Mouse (Mus musculus): ENCODE results near the gene Dmac2. TPM values are rescaled to one million over a fixed set of nuclear protein-coding genes. Genes with fewer than 3 reads are reported as not detected.
"Not testable (repeated sequence)": the region's sequence is repeated elsewhere in the genome, so short reads cannot be mapped to it uniquely, and the experiment has no call there.

Dmac2 gene
- 36.4 and 36.8 TPM in 2 replicates for polyA plus RNA-seq (2015; fragmentation: Nextera tagmentation; extraction: Ambion mirVana)

DNA sequence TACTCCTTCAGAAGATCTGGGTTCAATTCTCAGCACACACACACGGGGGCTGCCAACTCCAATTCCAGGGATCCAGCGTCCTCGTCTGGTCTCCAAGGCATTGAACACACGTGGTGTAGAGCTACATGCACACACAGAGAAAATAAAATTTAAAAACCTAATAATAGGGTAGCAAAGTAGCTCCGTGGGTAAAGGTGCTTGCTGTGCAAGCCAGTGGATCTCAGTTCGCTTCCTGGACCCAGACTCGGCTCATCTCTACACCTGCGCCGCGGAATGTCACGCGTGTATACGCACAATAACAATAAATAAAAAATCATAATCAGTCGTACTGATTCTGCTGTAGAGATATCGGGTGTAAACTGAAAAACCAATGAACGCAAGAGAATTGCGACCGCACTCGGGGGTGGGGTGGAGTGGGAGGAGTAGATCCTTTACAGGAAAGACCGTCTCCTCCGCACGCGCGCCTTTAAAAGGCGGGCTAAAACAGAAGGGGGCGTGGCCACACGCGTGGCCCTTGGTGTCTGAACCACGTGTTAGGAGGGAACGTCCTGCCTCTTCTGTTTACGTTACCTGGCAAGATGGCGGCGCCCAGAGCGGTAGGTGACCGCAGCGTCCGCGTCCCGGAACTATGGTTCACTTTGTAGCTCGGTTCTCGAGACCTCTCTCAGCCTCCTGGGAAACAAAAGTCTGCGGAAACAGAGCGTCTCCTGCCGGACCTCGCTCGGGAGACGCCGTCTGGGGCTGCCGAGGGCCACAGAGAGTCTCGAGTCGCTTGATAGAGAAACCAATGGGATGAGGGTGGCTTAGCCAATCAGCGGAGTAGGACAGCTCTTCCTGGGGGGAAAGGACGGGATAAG, at the start of gene Dmac2:
Gene Dmac2 (plus strand): TSS at position 550 of the 857 bp plus-strand sequence.
- peak within 1 kb of the TSS; percentile 78 for H3K4me2 ChIP-seq (ENCODE audit: low read depth, low read length)
- H3K9ac ChIP-seq (ENCODE audit: low read length) = peak within 1 kb of the TSS; percentile 78
- no peaks in the 10 kb centered on the region for H3K27me3 ChIP-seq (ENCODE audit: control insufficient read depth, insufficient read depth, low read length)
- peak within 1 kb of the TSS; percentile 58; the same call in 1 of the 2 replicates for H3K27ac ChIP-seq (ENCODE audit: low read length)
- under 1% methylated on average over 53 of the region's 53 CpGs for WGBS
- no peaks in the 10 kb centered on the region for H3K36me3 ChIP-seq (ENCODE audit: control insufficient read depth, insufficient read depth, low read length)
- peak; percentile 94 for ATAC-seq (ENCODE audit: insufficient read depth, low FRiP score)
- H3K4me3 ChIP-seq (replicated peaks; ENCODE audit: low read length) = peak within 1 kb of the TSS; percentile 80
- H3K9me3 ChIP-seq (replicated peaks; ENCODE audit: control insufficient read depth, low read length) = no peaks in the 10 kb centered on the region
- no peaks in the 10 kb centered on the region for H3K4me1 ChIP-seq (ENCODE audit: control insufficient read depth, insufficient read depth, low read length)

- not testable (repeated sequence) for H3K4me2 ChIP-seq (ENCODE audit: low read depth, low read length); H3K36me3 ChIP-seq (ENCODE audit: control insufficient read depth, insufficient read depth, low read length); ATAC-seq (ENCODE audit: insufficient read depth, low FRiP score); H3K4me3 ChIP-seq (replicated peaks; ENCODE audit: low read length); H3K4me1 ChIP-seq (ENCODE audit: control insufficient read depth, insufficient read depth, low read length); H3K27ac ChIP-seq (ENCODE audit: low read length); H3K27me3 ChIP-seq (ENCODE audit: control insufficient read depth, insufficient read depth, low read length); H3K9ac ChIP-seq (ENCODE audit: low read length); H3K9me3 ChIP-seq (replicated peaks; ENCODE audit: control insufficient read depth, low read length)
- 73% methylated on average over 5 of the region's 5 CpGs for WGBS
Measured at GRCm38 (mm10) chr7:25573806-25574205, 45.4 kb upstream of the Dmac2 start.

DNA sequence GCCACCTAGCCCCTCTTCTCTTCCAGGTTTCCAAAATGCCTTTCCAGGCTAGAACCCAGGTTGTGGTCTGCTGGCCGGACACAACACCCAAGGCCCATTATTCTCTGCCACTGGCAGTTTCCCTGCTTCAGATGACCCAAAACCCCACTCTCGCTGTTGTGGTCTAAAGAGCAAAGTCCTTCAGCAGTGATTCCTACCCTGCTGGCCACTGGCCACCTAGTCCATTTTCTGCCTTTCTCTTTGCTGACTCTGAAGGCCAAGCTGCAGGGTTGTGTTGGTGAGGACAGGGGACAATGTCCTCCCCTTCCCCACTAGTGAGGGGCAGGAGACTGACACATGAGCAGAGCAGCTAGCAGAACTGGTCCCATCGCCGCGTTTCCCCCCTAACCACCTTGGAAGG, 44.1 kb upstream of the Dmac2 start:
- Histone ChIP-seq H3K27me3 (ENCODE audit: control insufficient read depth, insufficient read depth, low read length) (no peaks in the 10 kb centered on the region), H3K4me1 (ENCODE audit: control insufficient read depth, insufficient read depth, low read length) (peaks cover 4% of the 10 kb centered on the region), H3K4me2 (ENCODE audit: low read depth, low read length) (no peak overlapping the region), H3K36me3 (ENCODE audit: control insufficient read depth, insufficient read depth, low read length) (no peaks in the 10 kb centered on the region), H3K9me3 (replicated peaks; ENCODE audit: control insufficient read depth, low read length) (no peaks in the 10 kb centered on the region), H3K9ac (ENCODE audit: low read length) (no peak overlapping the region; the same call in 1 of the 2 replicates), H3K4me3 (replicated peaks; ENCODE audit: low read length) (no peak overlapping the region), H3K27ac (ENCODE audit: low read length) (peak overlapping the region; percentile 83)
- 78% methylated on average over 5 of the region's 5 CpGs for WGBS
- no peak for ATAC-seq (ENCODE audit: insufficient read depth, low FRiP score)

DNA sequence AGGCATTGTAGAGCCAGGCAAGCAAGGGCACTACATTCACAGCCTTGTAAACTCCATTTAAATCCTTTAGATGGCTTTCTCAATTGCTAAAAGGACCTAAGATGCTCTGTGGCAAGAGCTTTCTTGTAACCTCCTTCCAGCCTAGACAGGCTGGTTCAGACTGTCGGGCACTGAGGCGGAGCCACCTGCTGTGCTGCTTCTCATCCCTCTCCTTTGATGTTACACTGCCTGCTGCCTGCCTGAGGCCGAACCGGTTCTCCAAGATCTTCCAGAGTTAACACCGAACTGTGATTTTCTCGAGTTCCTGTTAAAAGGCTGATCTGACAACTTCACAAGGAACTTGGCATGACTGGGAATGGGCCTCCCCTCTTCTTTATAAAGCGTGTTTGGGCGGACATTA, 43.3 kb upstream of the Dmac2 start:
- Histone ChIP-seq H3K9me3 (replicated peaks; ENCODE audit: control insufficient read depth, low read length) (no peaks in the 10 kb centered on the region), H3K9ac (ENCODE audit: low read length) (no peak overlapping the region), H3K36me3 (ENCODE audit: control insufficient read depth, insufficient read depth, low read length) (no peaks in the 10 kb centered on the region), H3K27ac (ENCODE audit: low read length) (peak overlapping the region; percentile 83), H3K4me2 (ENCODE audit: low read depth, low read length) (no peak overlapping the region), H3K4me1 (ENCODE audit: control insufficient read depth, insufficient read depth, low read length) (peaks cover 4% of the 10 kb centered on the region), H3K4me3 (replicated peaks; ENCODE audit: low read length) (no peak overlapping the region), H3K27me3 (ENCODE audit: control insufficient read depth, insufficient read depth, low read length) (no peaks in the 10 kb centered on the region)
- 15% methylated on average over 8 of the region's 8 CpGs for WGBS
- ATAC-seq (ENCODE audit: insufficient read depth, low FRiP score) = peak; percentile 85

GRCm38 (mm10) chr7:25576308-25576707, 42.9 kb upstream of the Dmac2 start:
- not testable (repeated sequence) for H3K4me3 ChIP-seq (replicated peaks; ENCODE audit: low read length); H3K4me1 ChIP-seq (ENCODE audit: control insufficient read depth, insufficient read depth, low read length); H3K9me3 ChIP-seq (replicated peaks; ENCODE audit: control insufficient read depth, low read length); H3K4me2 ChIP-seq (ENCODE audit: low read depth, low read length); H3K27me3 ChIP-seq (ENCODE audit: control insufficient read depth, insufficient read depth, low read length); H3K36me3 ChIP-seq (ENCODE audit: control insufficient read depth, insufficient read depth, low read length); H3K9ac ChIP-seq (ENCODE audit: low read length)
- 31% methylated on average over 6 of the region's 6 CpGs for WGBS
- peak; percentile 83 for ATAC-seq (ENCODE audit: insufficient read depth, low FRiP score)
- H3K27ac ChIP-seq (ENCODE audit: low read length) = peak overlapping the region; percentile 83

- peak; percentile 83 for ATAC-seq (ENCODE audit: insufficient read depth, low FRiP score)
- H3K36me3 ChIP-seq (ENCODE audit: control insufficient read depth, insufficient read depth, low read length); H3K4me3 ChIP-seq (replicated peaks; ENCODE audit: low read length); H3K4me1 ChIP-seq (ENCODE audit: control insufficient read depth, insufficient read depth, low read length); H3K9ac ChIP-seq (ENCODE audit: low read length); H3K9me3 ChIP-seq (replicated peaks; ENCODE audit: control insufficient read depth, low read length); H3K4me2 ChIP-seq (ENCODE audit: low read depth, low read length); H3K27me3 ChIP-seq (ENCODE audit: control insufficient read depth, insufficient read depth, low read length): not testable (repeated sequence)
- peak overlapping the region; percentile 83 for H3K27ac ChIP-seq (ENCODE audit: low read length)
- WGBS = 73% methylated on average over 12 of the region's 14 CpGs
Measured at GRCm38 (mm10) chr7:25576793-25577437, 42.3 kb upstream of the Dmac2 start.

GRCm38 (mm10) chr7:25579441-25579840, 39.8 kb upstream of the Dmac2 start:
- no peak for ATAC-seq (ENCODE audit: insufficient read depth, low FRiP score)
- Histone ChIP-seq H3K27ac (ENCODE audit: low read length) (no peak overlapping the region), H3K4me3 (replicated peaks; ENCODE audit: low read length) (no peak overlapping the region), H3K4me1 (ENCODE audit: control insufficient read depth, insufficient read depth, low read length) (peaks cover 4% of the 10 kb centered on the region), H3K27me3 (ENCODE audit: control insufficient read depth, insufficient read depth, low read length) (no peaks in the 10 kb centered on the region), H3K9me3 (replicated peaks; ENCODE audit: control insufficient read depth, low read length) (no peaks in the 10 kb centered on the region), H3K9ac (ENCODE audit: low read length) (no peak overlapping the region), H3K4me2 (ENCODE audit: low read depth, low read length) (no peak overlapping the region), H3K36me3 (ENCODE audit: control insufficient read depth, insufficient read depth, low read length) (no peaks in the 10 kb centered on the region)
- 76% methylated on average over 10 of the region's 10 CpGs for WGBS

DNA sequence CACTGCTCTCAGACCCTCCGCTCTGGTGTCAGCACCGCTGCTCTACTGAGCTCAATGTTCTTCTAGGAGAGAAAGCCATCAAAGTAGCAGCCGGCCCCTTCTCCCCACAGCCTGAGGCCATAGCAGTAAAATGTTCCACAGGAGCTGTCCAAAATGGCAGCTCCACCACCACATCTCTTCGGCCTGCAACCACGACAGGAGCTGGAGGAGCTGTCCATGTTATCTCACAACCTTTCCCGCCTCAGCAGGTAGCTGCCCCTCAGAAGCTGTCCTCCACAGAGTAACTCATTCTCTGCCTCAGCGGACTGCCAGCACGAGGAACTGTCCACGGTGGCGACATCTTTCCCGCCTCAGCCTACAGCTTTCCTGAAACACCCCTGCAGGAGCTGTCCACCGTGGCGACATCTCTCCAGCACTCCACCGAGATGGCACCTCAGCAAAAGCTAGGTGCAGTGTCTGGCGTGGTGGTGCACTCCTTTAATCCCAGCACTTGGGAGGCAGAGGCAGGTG, 36.9 kb upstream of the Dmac2 start:
- Histone ChIP-seq H3K4me2 (ENCODE audit: low read depth, low read length) (no peak overlapping the region), H3K36me3 (ENCODE audit: control insufficient read depth, insufficient read depth, low read length) (no peaks in the 10 kb centered on the region), H3K9me3 (replicated peaks; ENCODE audit: control insufficient read depth, low read length) (no peaks in the 10 kb centered on the region), H3K27me3 (ENCODE audit: control insufficient read depth, insufficient read depth, low read length) (no peaks in the 10 kb centered on the region), H3K27ac (ENCODE audit: low read length) (no peak overlapping the region), H3K4me1 (ENCODE audit: control insufficient read depth, insufficient read depth, low read length) (no peaks in the 10 kb centered on the region), H3K4me3 (replicated peaks; ENCODE audit: low read length) (no peak overlapping the region), H3K9ac (ENCODE audit: low read length) (no peak overlapping the region)
- WGBS = 86% methylated on average over 15 of the region's 15 CpGs
- ATAC-seq (ENCODE audit: insufficient read depth, low FRiP score) = no peak

DNA sequence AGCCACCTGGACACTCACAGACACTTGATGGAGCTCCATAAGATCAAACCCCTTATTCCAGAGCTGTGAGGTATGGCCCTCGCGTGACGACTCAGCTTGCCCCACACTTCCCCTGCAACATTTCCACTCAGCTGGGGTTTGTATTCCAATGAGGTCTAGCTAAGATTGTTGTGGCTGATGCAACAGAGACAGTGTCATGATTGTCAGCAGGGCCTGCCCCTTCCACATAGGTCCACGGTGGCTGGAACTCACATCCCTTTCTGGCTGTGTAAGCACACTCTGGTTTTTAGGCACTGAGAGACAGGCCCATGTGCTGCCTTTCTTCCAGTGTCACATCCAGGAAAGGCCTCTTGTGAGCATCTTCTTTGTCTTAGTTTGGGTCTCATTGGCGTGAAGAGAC, 34.6 kb upstream of the Dmac2 start:
- H3K9me3 ChIP-seq (replicated peaks; ENCODE audit: control insufficient read depth, low read length) = no peaks in the 10 kb centered on the region
- H3K9ac ChIP-seq (ENCODE audit: low read length) = no peak overlapping the region
- no peak overlapping the region for H3K4me3 ChIP-seq (replicated peaks; ENCODE audit: low read length)
- H3K27ac ChIP-seq (ENCODE audit: low read length) = no peak overlapping the region
- 75% methylated on average over 5 of the region's 5 CpGs for WGBS
- H3K36me3 ChIP-seq (ENCODE audit: control insufficient read depth, insufficient read depth, low read length) = no peaks in the 10 kb centered on the region
- no peaks in the 10 kb centered on the region for H3K27me3 ChIP-seq (ENCODE audit: control insufficient read depth, insufficient read depth, low read length)
- H3K4me2 ChIP-seq (ENCODE audit: low read depth, low read length) = no peak overlapping the region
- ATAC-seq (ENCODE audit: insufficient read depth, low FRiP score) = no peak
- no peaks in the 10 kb centered on the region for H3K4me1 ChIP-seq (ENCODE audit: control insufficient read depth, insufficient read depth, low read length)
